Mouse (Mus musculus) MN1 (cell line): ENCODE data around the gene Akain1.

Experiments
- DNase-seq: peaks from one replicate; pipeline ENCODE4 v3.0.0-alpha.2; 2016; ENCODE audit warnings: low spot score

Akain1 gene

DNA sequence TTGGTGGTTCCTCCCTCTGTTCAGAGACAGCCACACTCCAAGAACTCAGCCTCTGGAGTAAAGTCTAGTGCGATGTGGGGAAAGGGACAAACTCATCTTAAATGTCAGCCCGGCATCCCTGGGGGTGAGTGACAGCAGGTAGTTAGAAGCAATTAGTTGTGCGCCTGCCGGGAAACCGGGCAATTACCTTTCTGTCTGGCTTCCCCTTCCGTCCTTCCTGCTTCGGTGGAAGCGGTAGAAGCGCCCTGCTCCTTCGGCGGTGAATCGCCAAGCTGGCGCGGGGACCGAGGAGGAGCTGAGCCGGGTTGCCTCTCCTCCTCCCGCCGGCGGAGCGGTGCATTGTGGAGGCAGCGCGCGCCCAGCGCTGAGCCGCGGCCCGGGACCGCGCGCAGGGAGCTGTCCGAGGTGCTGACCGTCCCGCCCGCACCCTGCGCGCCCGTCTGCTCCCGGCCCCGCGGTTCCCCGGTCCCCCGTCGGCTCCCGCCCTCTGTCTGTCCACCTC is at the start of gene Akain1:
TSS of gene Akain1 (plus strand) at position 337 of the 502 bp plus-strand sequence.
- DNase-seq, result peak; percentile 80

DNA sequence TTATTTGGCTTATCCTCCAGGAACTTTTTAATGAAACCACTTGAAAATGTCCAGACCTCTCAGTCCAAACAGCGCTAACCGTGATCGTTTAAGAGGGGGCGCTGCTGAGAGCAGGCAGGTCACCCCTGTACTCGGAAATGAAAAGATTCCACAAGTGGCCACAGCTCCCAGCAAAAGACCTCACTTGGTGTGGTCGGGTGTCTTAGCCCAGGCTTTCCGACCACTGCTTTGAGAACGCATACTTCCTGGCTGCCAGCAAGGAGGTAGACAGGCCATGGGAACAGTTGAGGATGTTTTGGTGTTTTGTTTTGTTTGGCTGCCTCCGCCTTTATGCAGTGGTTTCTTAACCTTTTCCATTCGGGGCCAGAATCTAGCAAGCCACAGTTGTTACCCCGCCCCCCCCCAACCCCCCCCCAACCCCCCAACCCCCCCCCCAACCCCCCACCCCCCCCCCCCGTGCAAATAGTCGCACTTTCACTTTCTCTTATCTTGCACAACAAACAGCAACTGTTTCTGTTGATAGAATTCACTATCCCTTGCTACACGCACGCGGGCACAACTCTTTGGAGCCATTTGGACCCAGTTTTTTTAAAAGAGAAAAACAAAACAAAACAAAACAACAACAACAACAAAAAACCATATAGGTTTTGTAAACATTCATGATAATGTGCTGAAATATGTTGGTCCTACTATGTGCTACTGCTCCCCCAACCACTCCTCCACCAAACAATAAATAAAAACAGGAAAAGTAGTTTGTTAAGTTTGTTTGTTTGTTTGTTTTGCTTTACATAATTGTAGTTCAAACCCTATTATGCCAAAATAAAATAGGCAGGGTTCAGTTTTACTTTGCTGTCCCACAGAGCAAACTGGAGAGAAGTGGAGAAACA is 42.7 kb upstream of the Akain1 start:
- DNase-seq, result no peak

DNA sequence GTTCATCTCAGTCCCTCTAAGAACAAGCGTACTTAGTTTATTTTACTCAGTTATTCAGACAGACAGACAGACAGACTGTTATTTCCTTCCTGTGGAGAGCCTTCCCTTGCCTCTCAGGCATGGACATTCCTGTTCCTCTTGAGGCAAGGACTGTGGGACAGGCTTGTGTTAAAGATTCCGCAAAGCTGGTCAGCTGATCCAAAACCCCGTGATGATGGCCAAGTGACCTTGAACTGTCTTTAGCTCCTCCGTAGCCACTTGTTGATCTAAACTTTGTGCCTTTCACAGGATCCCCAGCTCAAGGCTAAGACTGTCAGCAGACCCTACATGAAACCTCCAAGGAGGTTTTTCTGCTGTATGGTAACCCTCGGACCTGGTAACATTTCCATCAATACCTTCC is 42.0 kb upstream of the Akain1 start:
- DNase-seq, result no peak

DNA sequence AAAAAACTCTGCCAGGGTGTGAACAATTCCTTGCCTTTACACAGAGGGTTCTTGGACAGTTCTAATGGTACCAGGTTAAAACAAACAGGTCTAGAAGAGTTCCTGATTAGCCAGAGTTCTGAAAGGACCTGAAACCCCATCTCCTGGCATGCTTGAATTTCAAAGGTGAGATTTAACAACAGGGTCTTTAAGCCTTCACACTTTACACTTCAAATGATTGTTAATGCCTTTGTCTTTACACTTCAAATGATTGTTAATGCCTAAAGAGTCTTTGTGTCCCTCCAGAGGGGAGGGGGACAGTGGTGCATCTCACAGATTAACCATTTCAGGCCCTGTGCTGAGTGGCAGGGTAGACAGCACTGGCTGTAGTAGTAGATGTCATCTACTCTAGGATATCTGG is 41.0 kb upstream of the Akain1 start:
- DNase-seq, result no peak

DNA sequence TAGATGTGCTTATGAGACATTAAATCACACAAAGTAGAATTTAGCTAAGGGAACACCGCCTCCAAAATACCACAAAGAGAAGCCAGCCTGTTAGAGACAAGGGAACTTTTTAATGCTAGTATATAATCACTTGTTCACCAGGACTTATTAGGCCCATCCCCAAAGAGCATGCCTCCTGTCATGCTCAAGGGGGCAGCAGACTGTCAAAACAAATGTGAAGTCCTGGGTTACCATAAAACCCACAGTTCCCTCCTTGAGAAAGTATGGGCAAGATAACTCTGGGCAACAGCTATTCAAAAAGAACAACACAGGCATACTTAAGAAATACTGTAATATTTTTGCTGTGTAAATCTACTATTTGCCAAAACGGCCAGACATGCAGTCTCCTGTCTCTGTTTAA is 38.0 kb upstream of the Akain1 start:
- DNase-seq, result no peak

DNA sequence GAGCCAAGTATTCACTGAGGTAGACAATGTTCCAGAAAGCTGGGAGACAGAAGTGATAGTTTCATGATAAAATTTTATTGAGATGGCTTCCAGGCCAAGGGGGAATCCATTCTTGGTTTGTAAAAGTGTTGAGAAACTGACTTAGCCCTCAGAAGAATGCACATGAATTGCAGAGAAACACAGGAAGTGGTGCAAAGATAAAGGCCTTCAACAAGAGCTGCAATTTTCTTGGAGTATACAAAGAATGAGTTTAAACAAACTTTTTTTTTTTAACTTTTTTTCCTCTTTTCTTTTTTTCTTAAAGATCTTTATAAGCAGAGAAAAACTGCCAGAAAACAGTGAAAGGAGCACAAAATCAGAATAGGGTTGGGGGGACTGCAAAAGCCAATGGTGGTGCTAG is 23.0 kb upstream of the Akain1 start:
- no peak for DNase-seq

DNA sequence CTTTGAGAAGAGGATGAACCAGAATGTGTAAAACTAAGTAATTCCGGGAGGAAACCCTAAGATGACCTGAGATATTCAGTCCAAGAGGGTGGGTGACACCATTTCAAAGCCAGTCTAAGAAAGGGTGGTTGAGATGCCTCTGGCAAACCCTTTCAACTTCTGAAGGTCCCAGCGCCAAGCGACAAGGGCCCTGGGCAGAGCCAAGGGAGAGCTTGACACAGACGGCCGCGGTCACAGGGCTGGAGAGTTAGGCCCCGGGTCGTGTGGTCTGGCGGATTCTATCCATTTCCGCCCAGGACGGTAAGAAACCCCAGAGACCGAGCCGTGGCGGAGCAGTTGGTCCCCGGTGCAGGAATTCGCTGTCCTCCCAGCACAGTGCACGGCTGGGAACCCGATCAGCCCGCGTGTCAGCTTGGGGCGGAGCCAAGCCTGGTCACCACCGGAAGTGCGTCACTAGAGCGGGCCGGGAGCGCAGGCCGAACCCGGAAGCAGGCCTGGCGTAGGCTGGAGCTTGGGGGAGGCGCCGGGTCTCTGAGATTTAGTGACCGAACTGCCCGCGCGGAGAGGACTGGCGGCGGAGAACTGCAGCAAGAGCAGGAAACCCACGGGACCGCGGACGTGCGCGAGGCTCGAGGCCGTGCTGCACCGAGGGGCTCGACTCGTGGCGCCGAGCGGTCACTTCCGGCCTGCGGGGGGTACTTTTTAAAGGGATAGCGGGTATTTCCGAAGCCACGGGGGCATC is 22.0 kb upstream of the Akain1 start:
- DNase-seq, result peak; percentile 97

DNA sequence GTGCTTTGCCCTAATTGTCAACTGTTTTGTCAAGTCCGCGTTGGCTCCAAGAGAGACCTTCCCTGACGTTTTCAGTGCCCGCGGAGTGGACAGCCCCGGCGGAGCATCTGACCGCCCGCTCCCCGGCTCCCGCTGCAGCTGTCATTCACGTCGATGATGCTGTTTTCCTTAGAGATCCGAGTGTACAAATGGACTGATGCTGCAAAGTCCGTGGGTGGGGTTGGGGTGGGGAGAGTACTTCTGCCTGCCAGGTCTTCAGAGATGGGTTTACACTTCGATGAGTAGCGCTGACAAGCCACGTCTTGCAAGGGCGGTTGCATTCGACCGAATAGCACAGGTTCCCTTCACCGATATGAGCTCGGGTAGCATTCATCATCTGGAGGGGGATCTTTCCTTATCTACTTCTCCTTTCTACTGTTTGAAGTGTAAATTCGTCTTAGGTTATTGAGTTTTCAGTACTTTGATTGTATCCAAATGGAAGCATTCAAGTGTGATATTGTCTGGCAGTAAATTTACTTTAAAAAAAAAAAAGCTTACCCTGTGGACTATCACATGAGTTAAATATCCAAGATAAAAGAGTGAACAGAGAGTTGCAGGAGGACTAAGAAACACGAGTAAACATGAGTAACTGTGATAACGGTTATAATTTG is 21.3 kb upstream of the Akain1 start:
- DNase-seq, result no peak

DNA sequence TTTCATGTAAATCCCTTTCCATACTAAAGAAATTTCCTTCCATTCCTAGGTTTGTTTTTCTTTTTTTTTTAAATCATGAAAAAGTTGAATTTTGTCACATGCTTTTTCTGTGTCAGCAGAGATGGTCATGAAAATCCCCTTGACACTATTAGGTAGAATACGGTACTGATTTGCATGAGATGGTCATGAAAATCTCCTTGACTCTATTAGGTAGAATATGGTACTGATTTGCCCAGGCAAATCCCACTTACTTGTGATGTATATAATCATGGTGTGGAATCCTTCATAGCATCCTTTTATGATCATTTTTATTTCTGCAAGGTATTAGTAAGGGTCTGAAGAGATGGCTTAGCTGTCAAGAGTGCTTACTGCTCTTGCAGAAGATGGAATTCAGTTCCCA is 17.5 kb upstream of the Akain1 start:
- peak; percentile 84 for DNase-seq

DNA sequence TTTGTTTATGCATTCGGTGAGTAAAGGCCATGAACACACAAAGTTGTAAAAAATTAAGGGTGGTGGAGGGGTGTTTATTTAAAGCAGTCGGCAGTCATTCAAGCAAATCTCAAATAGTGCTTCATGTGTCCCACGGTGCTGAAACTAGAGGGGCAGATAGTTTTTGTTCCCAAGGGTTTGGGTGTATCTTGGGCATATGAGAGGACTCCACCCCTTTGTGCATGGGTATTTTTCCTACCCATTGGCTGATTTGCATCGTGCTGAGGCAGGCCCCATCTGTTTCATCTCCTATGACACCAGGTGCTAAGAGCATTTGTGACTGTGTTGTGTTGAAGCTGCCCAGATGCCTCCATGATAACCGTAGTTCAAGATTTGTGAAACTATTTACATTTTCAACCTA is 1.3 kb upstream of the Akain1 start:
- DNase-seq, result no peak

DNA sequence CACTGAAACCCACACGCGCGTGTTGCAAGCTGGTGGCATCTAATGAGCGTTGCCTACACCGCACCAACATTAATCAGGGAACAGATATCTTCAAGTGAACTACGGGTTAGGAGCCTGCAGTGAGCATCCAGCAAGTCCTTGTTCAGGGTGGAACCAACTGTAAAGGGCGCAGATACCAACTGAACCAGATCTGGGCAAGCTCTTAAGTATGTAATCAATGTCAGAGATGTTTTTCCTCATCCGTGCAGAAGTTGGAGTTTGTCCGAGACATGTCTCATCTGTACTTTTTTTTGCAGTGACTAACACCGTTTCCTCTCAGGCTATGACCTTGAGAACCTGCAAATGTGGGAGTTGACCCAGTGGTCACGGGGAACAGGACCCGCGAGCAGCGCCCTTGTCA is 640 bp upstream of the Akain1 start:
- DNase-seq, result peak; percentile 44

DNA sequence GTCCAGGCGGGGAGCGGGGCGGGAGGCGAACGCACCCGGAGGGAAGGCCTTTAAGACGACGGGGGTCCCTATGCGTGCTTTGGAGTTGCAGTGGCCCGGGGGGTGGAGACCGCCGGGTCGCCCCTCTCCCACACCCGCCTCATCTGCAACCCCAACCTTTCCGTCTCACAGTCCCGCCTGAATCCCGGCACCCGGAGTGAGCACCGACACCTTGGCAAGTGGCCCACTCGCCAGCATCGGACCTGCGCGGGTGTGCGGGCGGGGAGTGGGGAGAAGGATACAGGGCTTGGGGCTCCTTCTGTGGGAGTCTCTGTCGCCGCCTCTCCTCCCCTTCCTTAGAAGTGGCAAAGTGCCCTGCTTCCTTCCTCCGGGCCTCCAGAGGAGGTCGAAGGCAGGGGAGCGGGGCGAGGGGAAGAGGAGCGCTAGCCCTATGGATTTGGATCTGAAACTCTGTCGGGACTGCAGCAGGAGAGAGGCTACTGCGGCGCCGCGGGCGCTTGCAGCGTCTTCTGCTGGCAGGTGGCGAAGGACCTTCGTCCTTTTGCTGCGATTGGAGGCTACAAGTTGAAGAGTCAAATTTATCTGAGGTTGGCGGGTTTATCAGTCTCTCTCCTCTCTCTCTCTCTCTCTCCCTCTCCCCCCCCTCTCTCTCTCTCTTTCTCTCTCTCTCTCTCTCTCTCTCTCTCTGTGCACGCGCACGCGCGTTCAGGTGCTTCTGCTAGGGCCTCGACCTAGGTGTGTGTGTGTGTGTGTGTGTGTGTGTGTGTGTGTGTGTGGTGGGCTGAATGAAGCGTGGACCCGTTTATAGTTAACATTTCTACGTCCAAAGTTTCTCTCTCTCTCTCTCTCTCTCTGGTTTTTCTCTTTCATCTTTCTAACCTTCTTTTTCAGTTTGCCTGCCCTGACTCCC is 700 bp downstream of the Akain1 start:
- peak; percentile 79 for DNase-seq

DNA sequence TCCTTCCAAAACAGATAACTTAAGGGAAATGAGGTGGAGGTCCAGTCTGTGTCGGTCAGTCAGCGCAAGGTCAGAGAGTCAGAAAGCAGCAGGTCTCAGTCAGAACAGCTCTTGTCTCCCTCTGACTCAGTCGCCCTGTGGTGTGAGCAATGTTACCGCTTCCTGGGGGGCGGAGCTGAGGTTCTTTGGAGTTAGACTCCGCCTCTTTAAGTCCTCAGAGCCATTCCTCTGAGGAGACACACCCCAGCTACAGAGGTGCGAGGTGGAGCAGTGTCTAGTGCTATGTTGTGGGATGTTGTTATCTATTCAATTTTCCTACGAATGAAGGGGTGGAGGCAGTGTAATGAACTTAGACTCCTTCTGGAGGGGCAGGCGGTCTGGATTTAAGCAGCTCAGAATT is 1.9 kb downstream of the Akain1 start:
- peak; percentile 56 for DNase-seq

DNA sequence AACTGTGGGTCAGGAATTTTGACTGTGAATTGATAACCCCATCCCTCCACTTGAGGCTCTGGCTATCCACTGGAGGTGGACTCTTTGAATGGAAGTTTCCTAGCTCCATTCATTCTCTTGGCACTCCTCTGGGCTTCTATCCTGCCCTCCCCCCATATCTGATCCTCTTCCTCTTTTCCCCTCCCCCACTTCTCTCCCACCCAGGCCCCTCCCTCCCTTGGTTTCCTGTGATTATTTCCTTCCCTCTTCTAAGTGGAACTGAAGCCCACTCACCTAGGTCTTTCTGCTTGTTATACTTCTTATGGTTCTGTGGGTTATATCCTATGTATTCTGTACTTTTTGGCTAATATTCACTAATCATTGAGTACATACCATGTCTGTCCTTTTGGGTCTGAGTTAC is 9.6 kb downstream of the Akain1 start:
- no peak for DNase-seq

DNA sequence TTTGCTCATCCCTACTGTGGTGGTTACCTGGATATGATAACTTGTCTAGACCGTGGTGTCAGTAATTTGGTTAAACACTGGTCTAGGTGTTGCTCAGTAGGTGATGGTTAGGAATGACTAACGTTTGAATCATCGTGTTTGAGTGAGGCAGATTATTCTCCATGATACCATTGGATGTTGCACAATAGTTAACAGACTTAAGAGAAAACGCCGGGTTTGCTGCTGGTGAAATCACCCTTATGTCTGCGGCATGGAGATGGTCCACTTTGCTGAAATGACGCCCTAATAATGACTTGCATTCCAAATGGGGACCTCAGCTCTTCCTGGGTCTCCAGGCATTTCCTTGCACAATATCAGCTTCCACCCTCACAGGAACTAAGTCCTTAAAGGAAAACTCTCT is 22.6 kb downstream of the Akain1 start:
- DNase-seq, result no peak

DNA sequence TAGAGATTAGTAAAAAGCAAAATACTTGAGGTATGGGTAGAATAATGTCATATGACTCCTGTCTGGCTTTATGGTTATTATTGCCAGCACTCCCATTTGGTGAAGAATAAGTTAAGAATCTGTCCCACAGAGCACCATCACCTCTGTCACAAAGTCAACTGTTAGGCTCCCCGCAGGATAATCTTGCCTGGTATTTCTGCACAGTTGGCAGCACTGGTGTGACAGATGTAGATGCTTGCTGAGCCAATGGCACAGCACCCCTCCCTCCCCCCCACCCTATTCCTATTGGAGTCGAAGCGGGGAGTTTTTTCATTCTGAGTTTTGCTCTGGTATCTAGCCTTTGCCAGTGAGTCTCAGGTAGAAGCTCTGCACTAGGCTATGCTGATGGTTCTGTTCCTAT is 23.9 kb downstream of the Akain1 start:
- no peak for DNase-seq

DNA sequence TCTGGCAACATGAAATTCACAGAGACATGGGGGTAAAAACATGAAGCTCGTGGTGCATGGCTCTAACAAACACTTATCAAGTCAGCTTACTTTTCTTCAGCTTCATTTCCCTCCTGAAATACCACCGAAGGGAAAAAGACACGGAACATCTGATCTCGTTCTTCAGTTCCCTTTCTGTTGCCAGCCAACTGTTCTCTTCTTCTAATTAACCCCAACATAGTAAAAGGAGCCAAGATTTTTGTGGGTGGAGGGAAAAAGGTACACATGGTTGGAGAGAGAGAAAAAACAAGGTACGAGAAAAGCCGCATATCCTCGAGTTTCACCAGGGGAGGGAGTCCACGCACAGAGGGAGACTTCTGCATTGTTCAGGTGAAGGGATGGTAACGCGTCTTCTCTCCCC is 32.0 kb downstream of the Akain1 start:
- no peak for DNase-seq

DNA sequence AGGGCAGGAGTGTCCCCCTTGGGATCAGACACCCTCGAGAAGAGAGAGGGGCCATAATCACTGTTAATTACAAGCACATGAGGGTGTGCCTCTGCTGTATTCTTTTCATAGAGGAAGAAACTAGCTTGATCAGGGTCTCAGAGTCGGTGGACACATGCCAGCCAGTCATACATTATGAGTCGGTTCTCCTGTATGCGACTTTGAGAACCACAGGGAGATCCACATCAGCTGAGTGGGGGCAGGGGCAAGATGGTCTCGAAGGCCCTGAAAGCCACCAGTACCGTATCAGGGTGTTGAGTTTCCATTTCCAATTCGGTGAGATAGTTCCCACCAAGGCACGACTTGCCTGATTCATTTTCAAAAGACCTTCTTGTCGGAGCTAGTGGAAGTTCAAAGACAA is 33.3 kb downstream of the Akain1 start:
- no peak for DNase-seq

DNA sequence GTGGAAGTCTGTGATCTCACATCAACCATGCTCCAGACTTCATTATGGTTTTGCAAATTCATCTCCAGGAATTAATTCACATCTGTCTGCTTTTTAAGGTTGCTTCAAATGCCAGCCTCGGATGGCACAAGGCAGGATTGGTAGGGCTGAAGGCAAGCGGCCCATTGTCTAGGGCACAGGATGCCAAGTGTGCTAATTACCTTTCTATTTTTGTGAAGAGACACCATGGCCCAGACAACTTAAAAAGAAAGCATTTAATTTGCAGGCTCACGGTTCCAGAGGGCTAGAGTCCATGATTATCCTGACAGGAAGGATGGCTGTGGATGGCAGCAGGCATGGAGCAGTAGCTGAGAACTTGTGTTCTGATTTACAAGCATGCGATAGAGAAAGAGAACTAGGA is 35.0 kb downstream of the Akain1 start:
- DNase-seq, result no peak

DNA sequence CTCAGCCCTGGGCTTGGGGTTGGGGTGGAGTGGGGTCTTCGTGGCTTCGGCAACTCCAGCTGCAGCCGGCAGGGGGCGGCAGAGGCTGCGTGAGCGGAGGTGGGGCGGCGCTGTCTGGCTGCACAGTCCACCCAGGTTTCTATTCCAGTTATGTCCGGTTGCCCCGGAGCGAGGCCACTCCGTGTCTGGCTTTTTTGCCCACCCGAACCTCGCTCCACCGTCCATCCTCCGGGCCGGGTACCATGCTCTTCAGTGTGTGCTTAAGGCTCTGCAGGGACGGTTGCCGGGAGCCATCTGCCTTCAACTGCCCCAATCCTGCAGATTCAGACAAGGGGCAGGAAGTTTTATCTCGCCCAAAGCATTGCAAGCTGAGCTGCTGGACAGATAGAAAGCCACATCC is 36.3 kb downstream of the Akain1 start:
- DNase-seq, result peak; percentile 79

DNA sequence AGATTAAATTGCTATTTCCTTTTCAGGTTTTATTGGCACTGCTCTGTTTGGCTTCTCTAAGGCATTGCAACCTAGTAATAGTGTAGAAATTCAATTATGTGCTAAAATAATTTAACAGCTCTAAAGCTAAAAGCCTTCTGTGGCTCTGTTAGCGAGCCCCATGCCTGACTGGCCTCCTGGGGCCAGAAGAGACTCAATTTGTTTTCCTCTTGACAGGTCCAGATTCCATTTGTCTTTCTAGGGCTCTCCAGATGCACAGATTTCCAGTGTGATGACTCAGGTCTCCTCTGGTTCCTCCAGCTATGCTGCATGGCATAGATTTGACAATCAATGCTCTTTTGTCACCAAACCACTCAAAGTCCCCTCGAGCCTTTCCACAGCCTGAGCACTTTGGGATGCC is 38.4 kb downstream of the Akain1 start:
- peak; percentile 91 for DNase-seq

DNA sequence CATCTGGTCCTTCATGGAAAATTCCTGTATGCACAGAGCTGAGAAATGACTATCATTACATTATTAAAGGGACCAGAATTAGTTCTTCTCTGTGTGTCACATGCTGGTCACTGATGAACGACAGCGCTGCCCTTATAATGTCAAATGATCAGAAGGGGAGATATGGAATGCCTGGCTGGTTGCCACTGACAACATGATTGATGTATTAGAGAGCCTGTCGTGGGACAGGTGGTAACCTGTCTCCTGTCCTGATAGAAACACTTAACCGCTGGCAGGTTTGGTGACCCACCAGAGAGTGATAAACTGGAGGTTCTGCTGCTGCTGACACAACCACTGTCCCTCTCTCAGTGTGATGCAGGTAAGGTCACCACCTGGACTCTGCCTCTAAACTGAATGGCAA is 40.1 kb downstream of the Akain1 start:
- peak; percentile 23 for DNase-seq
